Mouse (Mus musculus): ENCODE measurements around the gene Pom121. TPM values are rescaled to one million over a fixed set of nuclear protein-coding genes. Genes with fewer than 3 reads are reported as not detected.

Gene Pom121
- 10.2 and 11.8 TPM in 2 replicates for polyA plus RNA-seq (2014; fragmentation: Nextera tagmentation; extraction: Ambion mirVana)

DNA sequence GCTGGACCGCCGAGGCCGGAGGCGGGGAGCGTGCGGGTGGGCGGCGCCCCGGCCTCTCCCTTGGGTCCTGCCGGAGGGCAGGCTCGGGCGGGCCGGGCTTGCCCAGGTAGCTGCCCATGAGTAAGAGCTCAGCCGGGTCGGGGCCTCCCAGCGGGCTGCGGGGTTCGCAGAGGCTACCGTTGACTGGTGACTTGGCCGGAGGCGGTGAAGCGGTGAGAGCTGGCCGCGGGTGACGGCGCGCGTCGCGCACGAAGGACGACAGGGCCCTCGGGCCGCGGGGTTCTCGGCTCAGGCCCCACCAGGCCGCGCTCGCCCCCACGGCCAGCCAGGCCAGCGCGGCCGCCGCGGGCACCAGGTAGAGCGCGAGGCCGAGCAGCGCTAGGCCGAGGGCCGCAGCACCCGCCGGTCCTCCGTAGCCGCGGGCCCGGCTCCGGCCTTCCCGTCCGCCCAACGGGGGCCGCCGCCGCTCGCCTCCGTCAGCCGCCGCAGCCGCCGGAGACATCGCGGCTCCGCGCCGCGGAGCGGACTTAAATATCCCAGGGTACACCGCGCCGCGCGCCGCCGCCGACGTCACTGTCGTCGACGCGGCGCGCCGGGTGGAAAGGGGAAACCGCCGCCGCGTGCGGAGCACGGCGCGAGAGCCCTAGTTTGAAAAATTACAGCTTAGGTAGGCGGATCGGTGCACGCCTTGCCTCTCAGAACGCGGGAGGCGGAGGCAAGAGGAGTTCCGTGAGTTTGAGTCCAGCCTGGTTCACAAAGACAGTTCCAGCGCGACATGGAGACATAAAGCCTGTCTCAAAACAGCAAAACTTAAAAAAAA, at the start of gene Pom121:
TSS of gene Pom121 (minus strand) at position 543 of the 820 bp plus-strand sequence.
- Histone ChIP-seq H3K4me2 (peak within 1 kb of the TSS; percentile 74), H3K9me3 (replicated peaks; ENCODE audit: control insufficient read depth, low read length) (no peaks in the 10 kb centered on the region), H3K27ac (ENCODE audit: low read depth, low read length) (peak within 1 kb of the TSS; percentile 82), H3K4me3 (ENCODE audit: low read depth, low read length) (peak within 1 kb of the TSS; percentile 97), H3K4me1 (ENCODE audit: control insufficient read depth, insufficient read depth, low read length) (peaks cover 4% of the 10 kb centered on the region), H3K27me3 (ENCODE audit: control insufficient read depth, insufficient read depth, low read length) (no peaks in the 10 kb centered on the region), H3K9ac (ENCODE audit: low read depth, low read length) (peak within 1 kb of the TSS; percentile 99), H3K36me3 (ENCODE audit: control insufficient read depth, insufficient read depth, low read length) (peaks cover 14% of the 10 kb centered on the region)
- under 1% methylated on average over 95 of the region's 110 CpGs for WGBS (ENCODE audit: insufficient replicate concordance)
- peak; percentile 82 for ATAC-seq (replicated peaks; ENCODE audit: insufficient number of reproducible peaks, low FRiP score, low TSS enrichment)

DNA sequence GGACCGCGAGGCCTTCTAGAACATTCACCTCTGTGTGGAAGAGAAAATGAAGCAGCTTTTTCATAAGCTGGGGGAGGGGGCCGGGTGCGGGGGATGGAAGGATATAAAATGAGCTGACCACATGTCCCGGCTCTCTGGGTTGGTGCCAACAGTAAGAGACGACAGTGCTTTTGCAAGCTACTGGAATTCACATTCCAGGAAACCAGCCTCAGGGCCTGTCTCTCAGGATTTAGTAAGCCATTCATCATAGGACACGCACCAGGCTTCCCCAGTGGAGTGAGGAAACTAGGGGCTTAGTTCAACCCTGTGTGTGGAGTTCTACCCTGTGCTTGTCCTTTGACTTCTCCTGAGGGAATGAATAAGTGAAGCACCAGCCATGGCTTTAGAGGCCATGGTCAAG, 48.1 kb upstream of the Pom121 start:
- Histone ChIP-seq H3K4me1 (ENCODE audit: control insufficient read depth, insufficient read depth, low read length) (no peaks in the 10 kb centered on the region), H3K9me3 (replicated peaks; ENCODE audit: control insufficient read depth, low read length) (no peaks in the 10 kb centered on the region), H3K4me3 (ENCODE audit: low read depth, low read length) (no peak overlapping the region), H3K27ac (ENCODE audit: low read depth, low read length) (peak overlapping the region; percentile 18; the same call in 1 of the 2 replicates), H3K9ac (ENCODE audit: low read depth, low read length) (no peak overlapping the region), H3K27me3 (ENCODE audit: control insufficient read depth, insufficient read depth, low read length) (no peaks in the 10 kb centered on the region), H3K36me3 (ENCODE audit: control insufficient read depth, insufficient read depth, low read length) (peaks cover 20% of the 10 kb centered on the region), H3K4me2 (no peak overlapping the region)
- WGBS (ENCODE audit: insufficient replicate concordance): 70% methylated on average over 7 of the region's 7 CpGs
- no peak; the same call in 1 of the 2 replicates for ATAC-seq (replicated peaks; ENCODE audit: insufficient number of reproducible peaks, low FRiP score, low TSS enrichment)

DNA sequence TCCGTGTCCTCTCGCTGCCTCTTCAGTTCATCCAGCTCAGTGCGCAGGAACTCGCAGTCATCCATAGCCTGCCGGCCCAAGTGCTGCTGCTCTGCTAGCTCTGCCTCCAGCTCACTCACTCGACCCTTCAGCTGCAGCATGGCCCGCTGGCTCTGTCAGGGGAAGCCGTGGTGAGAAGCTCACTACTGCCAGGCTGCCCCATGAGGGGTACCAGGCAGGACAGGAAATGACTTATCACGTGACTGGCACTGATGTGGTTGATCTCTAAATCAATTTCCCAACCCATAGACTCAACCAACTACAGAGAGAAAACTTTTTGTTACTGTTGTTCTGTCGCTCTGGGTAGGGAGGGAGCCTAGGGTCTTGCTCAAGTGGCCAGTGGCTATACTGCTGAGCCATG, 40.7 kb upstream of the Pom121 start:
- no peaks in the 10 kb centered on the region for H3K4me1 ChIP-seq (ENCODE audit: control insufficient read depth, insufficient read depth, low read length)

GRCm38 (mm10) chr5:135433861-135434260, 39.5 kb upstream of the Pom121 start:
- peaks cover 4% of the 10 kb centered on the region; the same call in 1 of the 2 replicates for H3K9me3 ChIP-seq (replicated peaks; ENCODE audit: control insufficient read depth, low read length)
- peaks cover 39% of the 10 kb centered on the region for H3K36me3 ChIP-seq (ENCODE audit: control insufficient read depth, insufficient read depth, low read length)
- no peak overlapping the region for H3K27ac ChIP-seq (ENCODE audit: low read depth, low read length)
- 97% methylated on average over 4 of the region's 4 CpGs for WGBS (ENCODE audit: insufficient replicate concordance)
- H3K4me3 ChIP-seq (ENCODE audit: low read depth, low read length): no peak overlapping the region
- no peak for ATAC-seq (replicated peaks; ENCODE audit: insufficient number of reproducible peaks, low FRiP score, low TSS enrichment)
- no peak overlapping the region for H3K9ac ChIP-seq (ENCODE audit: low read depth, low read length)
- no peak overlapping the region for H3K4me2 ChIP-seq
- no peaks in the 10 kb centered on the region for H3K4me1 ChIP-seq (ENCODE audit: control insufficient read depth, insufficient read depth, low read length)
- H3K27me3 ChIP-seq (ENCODE audit: control insufficient read depth, insufficient read depth, low read length): no peaks in the 10 kb centered on the region

More for the DNA sequence above, 40.7 kb upstream of the Pom121 start:
- ATAC-seq (replicated peaks; ENCODE audit: insufficient number of reproducible peaks, low FRiP score, low TSS enrichment): no peak
- H3K36me3 ChIP-seq (ENCODE audit: control insufficient read depth, insufficient read depth, low read length): peaks cover 34% of the 10 kb centered on the region
- H3K27ac ChIP-seq (ENCODE audit: low read depth, low read length): no peak overlapping the region
- H3K9ac ChIP-seq (ENCODE audit: low read depth, low read length): no peak overlapping the region
- no peak overlapping the region for H3K4me3 ChIP-seq (ENCODE audit: low read depth, low read length)
- 93% methylated on average over 10 of the region's 10 CpGs for WGBS (ENCODE audit: insufficient replicate concordance)
- H3K27me3 ChIP-seq (ENCODE audit: control insufficient read depth, insufficient read depth, low read length): no peaks in the 10 kb centered on the region
- peaks cover 4% of the 10 kb centered on the region; the same call in 1 of the 2 replicates for H3K9me3 ChIP-seq (replicated peaks; ENCODE audit: control insufficient read depth, low read length)
- no peak overlapping the region for H3K4me2 ChIP-seq

GRCm38 (mm10) chr5:135431111-135431510, 36.8 kb upstream of the Pom121 start:
- Histone ChIP-seq H3K4me1 (ENCODE audit: control insufficient read depth, insufficient read depth, low read length) (no peaks in the 10 kb centered on the region), H3K36me3 (ENCODE audit: control insufficient read depth, insufficient read depth, low read length) (peaks cover 52% of the 10 kb centered on the region), H3K27ac (ENCODE audit: low read depth, low read length) (no peak overlapping the region), H3K9me3 (replicated peaks; ENCODE audit: control insufficient read depth, low read length) (peaks cover 4% of the 10 kb centered on the region; the same call in 1 of the 2 replicates), H3K4me2 (no peak overlapping the region), H3K27me3 (ENCODE audit: control insufficient read depth, insufficient read depth, low read length) (no peaks in the 10 kb centered on the region), H3K4me3 (ENCODE audit: low read depth, low read length) (no peak overlapping the region), H3K9ac (ENCODE audit: low read depth, low read length) (no peak overlapping the region)
- WGBS (ENCODE audit: insufficient replicate concordance): 74% methylated on average over 6 of the region's 6 CpGs
- ATAC-seq (replicated peaks; ENCODE audit: insufficient number of reproducible peaks, low FRiP score, low TSS enrichment): no peak

DNA sequence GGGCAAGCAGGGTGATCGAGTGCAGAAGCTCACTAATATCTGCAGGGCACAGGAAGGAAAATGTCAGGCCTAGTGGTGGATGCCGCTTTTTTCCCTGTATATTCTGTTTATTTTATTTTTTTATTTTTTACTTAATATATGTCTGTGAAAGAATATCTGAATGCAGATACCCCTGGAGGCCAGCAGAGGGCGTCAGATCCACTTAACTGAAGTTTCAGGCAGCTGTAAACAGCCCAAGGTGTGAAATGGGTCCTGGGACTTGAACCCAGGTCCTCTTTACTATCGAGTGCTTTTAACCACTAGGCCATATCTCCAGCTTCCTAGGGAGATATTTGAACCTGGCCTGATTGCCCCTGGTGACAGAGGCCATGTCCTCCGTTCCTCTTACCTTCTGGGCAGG, 34.4 kb upstream of the Pom121 start:
- 67% methylated on average over 5 of the region's 5 CpGs for whole genome bisulfite sequencing (ENCODE audit: insufficient replicate concordance)

GRCm38 (mm10) chr5:135410266-135410665, 15.9 kb upstream of the Pom121 start:
- Histone ChIP-seq H3K9me3 (replicated peaks; ENCODE audit: control insufficient read depth, low read length) (no peaks in the 10 kb centered on the region), H3K4me1 (ENCODE audit: control insufficient read depth, insufficient read depth, low read length) (no peaks in the 10 kb centered on the region), H3K4me3 (ENCODE audit: low read depth, low read length) (no peak overlapping the region), H3K4me2 (no peak overlapping the region), H3K36me3 (ENCODE audit: control insufficient read depth, insufficient read depth, low read length) (peaks cover 9% of the 10 kb centered on the region; the same call in 1 of the 2 replicates), H3K9ac (ENCODE audit: low read depth, low read length) (no peak overlapping the region), H3K27ac (ENCODE audit: low read depth, low read length) (no peak overlapping the region), H3K27me3 (ENCODE audit: control insufficient read depth, insufficient read depth, low read length) (no peaks in the 10 kb centered on the region)
- WGBS (ENCODE audit: insufficient replicate concordance): 85% methylated on average over 9 of the region's 9 CpGs
- no peak for ATAC-seq (replicated peaks; ENCODE audit: insufficient number of reproducible peaks, low FRiP score, low TSS enrichment)

More for the DNA sequence above, 34.4 kb upstream of the Pom121 start:
- ATAC-seq (replicated peaks; ENCODE audit: insufficient number of reproducible peaks, low FRiP score, low TSS enrichment): no peak
- Histone ChIP-seq H3K27ac (ENCODE audit: low read depth, low read length) (no peak overlapping the region), H3K27me3 (ENCODE audit: control insufficient read depth, insufficient read depth, low read length) (no peaks in the 10 kb centered on the region), H3K9me3 (replicated peaks; ENCODE audit: control insufficient read depth, low read length) (no peaks in the 10 kb centered on the region; the same call in 1 of the 2 replicates), H3K4me3 (ENCODE audit: low read depth, low read length) (no peak overlapping the region), H3K9ac (ENCODE audit: low read depth, low read length) (no peak overlapping the region), H3K4me1 (ENCODE audit: control insufficient read depth, insufficient read depth, low read length) (no peaks in the 10 kb centered on the region), H3K36me3 (ENCODE audit: control insufficient read depth, insufficient read depth, low read length) (peaks cover 49% of the 10 kb centered on the region), H3K4me2 (no peak overlapping the region)

DNA sequence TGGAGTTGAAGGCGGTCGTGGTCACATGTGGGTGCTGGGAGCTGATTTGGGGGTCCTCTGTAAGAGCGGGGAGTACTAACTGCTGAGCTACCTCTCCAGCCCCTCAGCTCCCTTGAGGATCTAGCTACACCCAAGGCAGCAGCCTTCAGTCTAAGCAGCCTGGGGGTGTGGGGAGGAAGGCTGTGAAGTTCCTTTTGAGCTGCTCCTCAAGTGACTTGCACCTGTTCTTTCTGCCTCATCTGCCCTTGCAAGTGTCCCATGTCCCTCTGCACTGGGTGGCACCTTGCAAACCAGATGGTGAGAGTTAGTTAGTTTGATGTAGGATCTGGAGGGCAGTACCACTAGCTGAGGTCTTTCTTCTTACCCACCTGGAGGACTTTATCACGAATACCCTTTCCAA, 13.8 kb upstream of the Pom121 start:
- 82% methylated on average over 4 of the region's 4 CpGs for WGBS (ENCODE audit: insufficient replicate concordance)
- Histone ChIP-seq H3K36me3 (ENCODE audit: control insufficient read depth, insufficient read depth, low read length) (no peaks in the 10 kb centered on the region), H3K27ac (ENCODE audit: low read depth, low read length) (no peak overlapping the region), H3K4me1 (ENCODE audit: control insufficient read depth, insufficient read depth, low read length) (no peaks in the 10 kb centered on the region), H3K9me3 (replicated peaks; ENCODE audit: control insufficient read depth, low read length) (no peaks in the 10 kb centered on the region), H3K9ac (ENCODE audit: low read depth, low read length) (no peak overlapping the region), H3K4me3 (ENCODE audit: low read depth, low read length) (no peak overlapping the region), H3K27me3 (ENCODE audit: control insufficient read depth, insufficient read depth, low read length) (no peaks in the 10 kb centered on the region), H3K4me2 (no peak overlapping the region)
- ATAC-seq (replicated peaks; ENCODE audit: insufficient number of reproducible peaks, low FRiP score, low TSS enrichment): no peak

Data from heart, embryonic 11.5 days (tissue).